Mouse (Mus musculus) forebrain, embryonic 11.5 days (tissue): ENCODE measurements around the gene Sez6. TPM values are rescaled to one million over a fixed set of nuclear protein-coding genes. Genes with fewer than 3 reads are reported as not detected.

ENCODE experiments used
- ATAC-seq: fragments of 200-750 bp; cut with Nextera tagmentation; replicated peaks from 2 replicates; pipeline ENCODE4 v1.8.0; 2017; ENCODE audit warnings: moderate TSS enrichment; ENCODE audit not compliant: low FRiP score
- DNase-seq: peaks from one replicate; pipeline ENCODE4 v3.0.0-alpha.2; 2017; ENCODE audit warnings: low spot score
- H3K27ac ChIP-seq: fragments of 300-500 bp; sonication (generic); 2 replicates; pipeline ENCODE4 v1.5.1; 2014; ENCODE audit warnings: low read depth, low read length
- H3K27me3 ChIP-seq: fragments of 300-500 bp; sonication (generic); 2 replicates; pipeline ENCODE4 v1.6.1; 2014; ENCODE audit warnings: mild to moderate bottlenecking, low read length, mixed read lengths; ENCODE audit not compliant: control insufficient read depth, insufficient read depth
- H3K36me3 ChIP-seq: fragments of 300-500 bp; sonication (generic); 2 replicates; pipeline ENCODE4 v1.6.1; 2014; ENCODE audit warnings: mild to moderate bottlenecking, low read length, moderate library complexity, mixed read lengths; ENCODE audit not compliant: control insufficient read depth, insufficient read depth
- H3K4me1 ChIP-seq: fragments of 300-500 bp; sonication (generic); replicated peaks from 2 replicates; pipeline ENCODE4 v1.6.1; 2014; ENCODE audit warnings: low read length, mixed read lengths; ENCODE audit not compliant: control insufficient read depth, insufficient read depth
- H3K4me2 ChIP-seq: fragments of 300-500 bp; sonication (generic); 2 replicates; pipeline ENCODE4 v1.6.1; 2014; ENCODE audit warnings: low read depth, mild to moderate bottlenecking, low read length, moderate library complexity, mixed read lengths; ENCODE audit not compliant: severe bottlenecking
- H3K4me3 ChIP-seq: fragments of 300-500 bp; sonication (generic); 2 replicates; pipeline ENCODE4 v1.5.1; 2014; ENCODE audit warnings: low read depth, low read length
- H3K9ac ChIP-seq: fragments of 300-500 bp; sonication (generic); 2 replicates; pipeline ENCODE4 v1.6.1; 2014; ENCODE audit warnings: low read length
- H3K9me3 ChIP-seq: fragments of 300-500 bp; sonication (generic); 2 replicates; pipeline ENCODE4 v1.6.1; 2016; ENCODE audit warnings: low read length, mixed read lengths; ENCODE audit not compliant: control insufficient read depth
- WGBS: fragments of 180-500 bp; shearing (Covaris S2); extraction: QIAGEN DNeasy Blood & Tissue Kit; methylation state at CpG from one replicate; pipeline ENCODE4 v1.1.7; 2014; 5-methylcytosine and 5-hydroxymethylcytosine counted together
- polyA plus RNA-seq: library from polyadenylated mRNA; unstranded; fragments of >200 nt; fragmentation: Nextera tagmentation; extraction: Ambion mirVana; gene quantifications from 2 replicates; pipeline ENCODE4 v1.2.1, GENCODE M21; 2014

Sez6 gene
- polyA plus RNA-seq, 1 experiment from 2014 or later = 14.3 TPM

DNA sequence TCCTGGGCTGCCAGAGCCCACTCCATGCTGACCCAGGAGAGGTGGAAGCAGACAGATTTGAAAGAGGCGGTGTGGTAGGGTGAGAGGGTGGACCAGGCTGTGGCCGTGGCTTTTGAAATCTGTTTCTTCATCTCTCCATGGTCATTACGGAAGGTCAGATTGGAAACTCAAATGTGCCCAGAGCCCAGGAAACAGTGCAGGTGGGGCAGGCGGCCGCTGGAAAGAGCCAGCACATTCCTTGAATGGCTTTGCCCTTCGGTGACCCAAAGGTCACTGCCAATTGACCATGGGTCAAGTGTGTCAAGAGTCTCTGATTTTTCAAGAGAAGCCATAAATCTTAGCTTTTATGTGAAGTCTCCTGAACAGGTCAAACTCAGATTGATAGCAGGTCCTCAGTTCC is 17.1 kb upstream of the Sez6 start:
- no peak overlapping the region for H3K4me2 ChIP-seq
- H3K9ac ChIP-seq = no peak overlapping the region
- 68% methylated on average over 6 of the region's 6 CpGs for WGBS
- peaks cover 28% of the 10 kb centered on the region for H3K27me3 ChIP-seq
- H3K27ac ChIP-seq = no peak overlapping the region
- H3K4me3 ChIP-seq = no peak overlapping the region
- H3K9me3 ChIP-seq = no peaks in the 10 kb centered on the region
- no peak for ATAC-seq
- peaks cover 9% of the 10 kb centered on the region for H3K4me1 ChIP-seq
- no peaks in the 10 kb centered on the region for H3K36me3 ChIP-seq
- no peak for DNase-seq

DNA sequence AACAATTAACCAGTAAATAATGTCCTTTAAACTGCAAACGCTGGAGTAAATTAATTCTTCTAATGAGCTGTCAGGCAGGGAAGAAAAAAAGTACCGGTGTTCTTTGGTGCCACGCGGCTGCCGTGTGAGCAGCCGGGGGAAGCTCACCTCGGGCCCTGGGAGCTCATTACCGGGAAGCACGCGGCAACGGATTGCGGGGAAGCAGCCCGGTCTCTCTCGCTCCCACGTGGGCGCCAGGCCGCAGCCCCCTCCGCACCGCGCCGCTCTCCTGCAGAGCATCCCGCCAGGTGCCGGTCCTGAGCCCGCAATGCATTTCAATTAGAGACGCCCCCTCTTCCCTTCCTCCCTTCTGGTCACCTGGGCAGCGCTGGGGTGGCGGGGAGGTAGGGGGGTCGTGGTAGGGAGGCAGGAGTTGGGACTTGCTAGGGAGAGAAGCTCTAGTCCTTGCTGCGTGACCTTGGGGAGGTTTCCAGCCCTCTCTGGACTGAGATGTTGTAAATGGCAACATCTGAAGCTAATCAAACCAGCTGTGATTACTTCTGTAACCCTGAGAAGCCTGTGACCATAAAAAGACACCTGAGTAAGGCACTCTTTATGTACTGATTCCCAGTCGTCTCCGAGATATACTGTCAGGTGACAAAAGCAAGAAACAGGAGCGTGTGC is 15.9 kb upstream of the Sez6 start:
- H3K36me3 ChIP-seq = no peaks in the 10 kb centered on the region
- no peaks in the 10 kb centered on the region for H3K9me3 ChIP-seq
- peaks cover 28% of the 10 kb centered on the region for H3K27me3 ChIP-seq
- H3K4me3 ChIP-seq = 0 out of 2 replicates have a peak overlapping the region, but pooled peaks have one; percentile 7
- DNase-seq (no peak), ATAC-seq (no peak)
- WGBS = 3% methylated on average over 32 of the region's 32 CpGs
- peak overlapping the region; percentile 35; the same call in 1 of the 2 replicates for H3K9ac ChIP-seq
- peak overlapping the region; percentile 38; the same call in 1 of the 2 replicates for H3K4me2 ChIP-seq
- H3K4me1 ChIP-seq = peaks cover 9% of the 10 kb centered on the region
- H3K27ac ChIP-seq = no peak overlapping the region

DNA sequence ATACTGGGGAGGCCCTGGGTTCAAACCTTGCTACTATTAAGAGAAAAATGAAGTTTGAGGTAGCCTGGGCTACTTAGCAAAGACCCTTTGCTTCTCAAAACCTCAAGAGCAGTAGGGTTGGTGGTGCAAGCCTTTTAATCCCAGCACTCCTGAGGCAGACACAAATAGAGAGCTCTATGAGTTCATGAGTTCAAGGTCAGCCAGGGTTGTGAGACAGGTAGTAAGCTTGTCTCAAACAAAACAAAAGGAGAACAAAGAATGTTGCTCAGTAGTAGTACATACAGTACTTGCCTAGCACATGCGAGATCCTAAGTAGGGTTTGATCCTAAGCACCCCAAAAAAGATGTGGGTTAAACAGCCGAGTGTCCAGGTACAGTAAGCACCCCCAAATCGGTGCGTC is 13.9 kb upstream of the Sez6 start:
- no peak overlapping the region for H3K27ac ChIP-seq
- no peaks in the 10 kb centered on the region for H3K36me3 ChIP-seq
- DNase-seq (no peak), ATAC-seq (no peak)
- H3K9ac ChIP-seq = no peak overlapping the region
- H3K9me3 ChIP-seq = no peaks in the 10 kb centered on the region
- H3K27me3 ChIP-seq = peaks cover 28% of the 10 kb centered on the region
- H3K4me1 ChIP-seq = peaks cover 9% of the 10 kb centered on the region
- no peak overlapping the region for H3K4me3 ChIP-seq
- WGBS = 82% methylated on average over 4 of the region's 4 CpGs
- H3K4me2 ChIP-seq = no peak overlapping the region

DNA sequence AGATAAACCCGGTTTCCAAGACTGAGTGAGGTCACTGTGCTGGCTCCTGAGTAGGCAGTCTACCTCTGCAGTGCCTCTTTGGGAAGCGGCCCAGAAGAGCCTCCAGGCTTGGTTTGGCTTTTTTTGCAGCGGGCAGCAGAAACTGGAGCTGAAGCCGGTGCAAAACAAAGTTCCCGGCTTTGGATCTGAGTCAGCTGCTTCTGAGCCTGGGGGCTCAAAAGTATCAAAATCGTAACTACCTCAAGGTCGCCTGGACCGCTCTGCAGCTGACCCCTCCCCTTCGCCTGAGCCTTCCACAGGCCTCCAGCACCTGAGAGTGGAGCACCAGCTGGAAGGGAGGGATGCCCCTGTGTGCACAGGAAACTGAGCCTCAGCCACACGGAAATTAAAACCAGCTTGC is 13.4 kb upstream of the Sez6 start:
- Histone ChIP-seq H3K27ac (no peak overlapping the region), H3K4me3 (no peak overlapping the region), H3K9ac (no peak overlapping the region), H3K9me3 (no peaks in the 10 kb centered on the region), H3K4me2 (no peak overlapping the region), H3K4me1 (peaks cover 9% of the 10 kb centered on the region), H3K36me3 (no peaks in the 10 kb centered on the region), H3K27me3 (peaks cover 28% of the 10 kb centered on the region)
- 53% methylated on average over 10 of the region's 10 CpGs for WGBS
- DNase-seq (no peak), ATAC-seq (no peak)

DNA sequence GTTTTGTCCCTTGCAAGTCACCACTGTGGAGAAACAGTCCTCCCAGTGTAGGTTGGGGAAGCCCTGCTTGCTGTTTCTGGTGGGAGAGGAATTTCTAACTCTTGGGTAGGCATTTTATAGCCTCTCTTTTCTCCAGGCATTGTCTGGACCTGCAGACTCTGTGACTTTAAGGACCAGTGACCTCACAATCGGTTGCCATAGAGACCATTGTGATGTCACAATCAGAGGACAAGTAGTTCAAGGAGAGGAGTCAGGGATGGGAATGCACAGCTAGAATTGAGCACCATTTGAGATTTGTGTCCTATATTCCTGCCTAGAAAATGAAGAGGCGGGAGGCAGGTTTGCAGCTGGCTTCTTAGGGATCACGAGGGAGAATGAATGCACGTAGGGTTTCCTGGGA is 7.3 kb upstream of the Sez6 start:
- Histone ChIP-seq H3K4me1 (peaks cover 16% of the 10 kb centered on the region), H3K9ac (no peak overlapping the region), H3K27me3 (no peaks in the 10 kb centered on the region), H3K9me3 (no peaks in the 10 kb centered on the region), H3K36me3 (no peaks in the 10 kb centered on the region), H3K4me3 (no peak overlapping the region), H3K27ac (no peak overlapping the region), H3K4me2 (no peak overlapping the region)
- DNase-seq = no peak
- ATAC-seq = no peak
- 72% methylated on average over 4 of the region's 4 CpGs for WGBS

DNA sequence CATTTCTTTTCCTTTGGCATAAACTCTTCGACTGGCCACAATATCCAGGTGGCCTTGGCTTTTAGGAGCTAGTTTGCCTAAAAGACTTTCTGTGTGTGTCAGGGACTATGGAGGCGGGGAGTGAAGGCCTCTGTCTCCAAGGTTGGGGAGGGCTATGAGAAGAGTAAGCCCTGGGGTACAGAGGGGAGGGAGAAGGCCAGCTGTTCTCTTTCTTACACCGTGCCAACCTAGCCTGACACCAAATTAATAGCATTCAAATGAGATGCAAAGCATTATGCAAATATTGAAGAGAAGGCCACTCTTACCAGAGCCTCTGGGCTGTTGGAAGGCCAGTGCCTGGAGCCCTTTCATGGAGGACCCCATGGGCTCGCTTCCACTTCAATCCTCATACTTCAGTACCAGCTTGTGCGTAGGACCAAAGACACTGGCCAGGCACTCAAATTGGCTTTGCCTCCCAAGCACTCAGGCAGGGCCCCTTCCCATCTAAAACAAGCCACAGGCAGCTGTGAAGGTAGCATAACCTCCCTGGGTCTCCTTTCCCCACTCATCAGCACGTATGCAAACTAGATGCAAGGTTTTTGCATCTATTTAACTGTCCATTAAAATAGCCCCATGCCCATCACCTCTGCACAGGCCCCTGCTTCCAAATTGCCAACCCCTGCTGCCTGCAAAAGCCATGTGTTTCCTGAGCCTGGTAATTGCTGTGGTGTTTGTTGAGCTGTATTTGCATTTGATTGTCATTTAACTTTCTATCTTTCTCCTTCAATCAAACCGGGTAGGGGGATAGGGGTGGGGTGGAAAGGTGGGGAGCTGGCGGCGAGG is 4.6 kb upstream of the Sez6 start:
- peak overlapping the region; percentile 51; the same call in 1 of the 2 replicates for H3K27ac ChIP-seq
- H3K4me1 ChIP-seq = peaks cover 20% of the 10 kb centered on the region
- peak; percentile 72 for ATAC-seq
- H3K9ac ChIP-seq = no peak overlapping the region
- H3K4me2 ChIP-seq = no peak overlapping the region
- peaks cover 7% of the 10 kb centered on the region for H3K27me3 ChIP-seq
- H3K4me3 ChIP-seq = no peak overlapping the region
- no peak for DNase-seq
- 38% methylated on average over 9 of the region's 9 CpGs for WGBS
- no peaks in the 10 kb centered on the region for H3K36me3 ChIP-seq
- H3K9me3 ChIP-seq = no peaks in the 10 kb centered on the region

DNA sequence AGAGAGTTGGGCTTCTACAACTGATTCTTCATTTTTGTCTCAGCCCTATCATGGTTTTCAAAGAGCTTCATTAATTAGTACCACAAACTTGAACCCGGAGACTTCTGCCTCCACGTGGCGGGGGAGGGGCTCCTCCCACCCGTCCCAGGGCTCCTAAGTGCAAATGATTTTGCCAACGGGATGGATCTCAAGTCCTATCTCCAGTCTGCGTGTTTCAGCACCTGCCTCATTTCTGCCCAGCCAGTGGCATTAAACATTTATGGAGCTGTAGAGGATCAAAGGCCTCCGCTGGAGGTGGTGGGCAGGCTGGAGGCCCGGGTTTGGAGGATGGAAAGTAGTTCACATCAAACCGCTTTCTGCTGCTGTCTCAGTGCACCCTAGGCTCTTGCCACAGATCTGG is 3.9 kb upstream of the Sez6 start:
- DNase-seq (no peak), ATAC-seq (no peak)
- peaks cover 13% of the 10 kb centered on the region for H3K27me3 ChIP-seq
- H3K9me3 ChIP-seq = no peaks in the 10 kb centered on the region
- peak overlapping the region; percentile 51; the same call in 1 of the 2 replicates for H3K27ac ChIP-seq
- H3K36me3 ChIP-seq = no peaks in the 10 kb centered on the region
- H3K4me1 ChIP-seq = peaks cover 25% of the 10 kb centered on the region
- no peak overlapping the region for H3K4me2 ChIP-seq
- 22% methylated on average over 9 of the region's 9 CpGs for WGBS
- no peak overlapping the region for H3K9ac ChIP-seq
- H3K4me3 ChIP-seq = no peak overlapping the region

DNA sequence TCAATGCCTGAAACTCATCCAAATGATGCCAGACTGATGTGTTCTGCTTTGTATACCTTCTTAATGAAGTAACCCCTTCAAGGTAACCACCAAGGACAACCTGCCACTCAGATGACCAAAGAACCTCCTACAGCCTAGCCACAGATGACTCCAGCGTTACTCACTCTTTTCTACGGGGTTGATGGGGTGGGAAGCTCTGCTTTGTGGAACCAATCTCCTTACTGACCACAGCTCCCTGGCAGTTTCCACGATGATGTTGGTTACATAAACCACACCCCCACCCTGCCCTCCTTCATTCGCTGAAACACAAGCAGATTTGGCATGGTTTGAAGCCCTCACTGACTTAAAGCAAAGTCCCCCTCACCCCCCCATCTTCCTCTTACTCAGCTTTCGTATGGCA is 2.8 kb upstream of the Sez6 start:
- DNase-seq (no peak), ATAC-seq (no peak)
- WGBS = 74% methylated on average over 5 of the region's 5 CpGs
- Histone ChIP-seq H3K27ac (no peak overlapping the region), H3K9ac (no peak overlapping the region), H3K9me3 (no peaks in the 10 kb centered on the region), H3K27me3 (peaks cover 24% of the 10 kb centered on the region), H3K4me1 (peaks cover 29% of the 10 kb centered on the region), H3K4me3 (no peak overlapping the region), H3K36me3 (no peaks in the 10 kb centered on the region), H3K4me2 (no peak overlapping the region)
